In the genomic region with DNA sequence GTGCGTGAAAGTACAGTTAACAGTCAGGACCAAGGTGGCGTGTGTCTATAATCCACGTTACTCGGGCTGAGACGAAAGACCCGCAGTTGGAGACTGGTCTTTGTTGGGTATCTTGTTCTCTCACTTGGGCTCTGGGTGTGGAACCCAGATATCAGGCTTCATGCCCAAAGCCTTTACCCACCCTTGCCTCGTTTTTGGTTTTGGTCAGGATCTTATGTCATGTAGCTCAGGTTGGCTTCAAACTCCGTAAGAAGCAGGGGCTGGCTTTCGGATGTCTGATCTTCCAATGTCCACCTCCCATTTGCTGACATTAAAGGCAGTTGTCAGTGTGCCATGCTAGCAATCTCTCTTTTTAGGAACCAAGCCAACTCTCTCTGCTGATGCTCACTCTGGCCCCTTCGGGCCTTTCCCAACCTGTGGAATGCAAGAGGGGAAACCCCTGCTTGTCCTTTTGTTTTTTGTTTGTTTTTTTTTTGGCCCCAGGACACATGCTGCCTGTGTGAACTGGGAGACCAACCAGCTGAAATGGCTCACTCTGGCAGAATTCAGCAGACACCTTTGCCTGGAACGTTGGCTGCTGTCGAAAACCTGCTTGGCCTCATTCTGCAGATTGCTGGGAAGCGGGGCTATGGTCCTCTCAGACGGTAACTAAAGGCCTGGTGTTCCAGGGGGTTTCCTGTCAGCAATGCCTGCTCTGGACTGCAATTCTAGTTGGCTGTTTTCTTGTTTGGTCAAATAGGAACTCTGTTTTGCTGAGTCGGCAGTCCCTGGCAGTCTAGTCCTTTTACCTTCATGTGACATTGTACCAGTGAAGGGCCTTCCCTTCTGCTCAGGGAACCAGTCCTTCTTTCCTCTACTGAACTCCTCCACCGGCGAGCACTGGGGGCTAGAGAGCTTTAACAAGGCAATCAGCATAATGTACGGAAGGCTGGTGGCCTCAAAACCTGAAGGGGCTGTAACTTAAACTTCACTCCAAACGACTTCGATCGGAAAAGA, we compare ENCODE assay signal across 7 mouse cellular contexts. TPM values are rescaled to one million over a fixed set of nuclear protein-coding genes. Genes with fewer than 3 reads are reported as not detected.
DNase-seq lines count a peak whose midpoint lies in the region; ATAC-seq and TF ChIP-seq lines count a peak whose summit lies in the region.

No protein-coding gene starts in this region.

- peaks cover 3% of the 10 kb centered on the region for H3K4me1 ChIP-seq in testis, adult 2 months (ENCODE audit: control insufficient read depth, insufficient read depth, low read length)
- H3K4me1 ChIP-seq in forebrain, embryonic 10.5 days: peaks cover 50% of the 10 kb centered on the region
- H3K4me1 ChIP-seq in kidney, postnatal 0 days (replicated peaks; ENCODE audit: insufficient read depth, low read length): peaks cover 15% of the 10 kb centered on the region

- no peak for DNase-seq in testis, postnatal 14 days (ENCODE audit: low spot score)
- no peak for DNase-seq in forebrain, embryonic 10.5 days (ENCODE audit: extremely low spot score, low spot score)
- no peak for DNase-seq in kidney, postnatal 0 days (ENCODE audit: low spot score)
- no peak for DNase-seq in ovary, postnatal 36 days (ENCODE audit: low spot score)

- TF ChIP-seq CTCF in testis, adult 2 months (IDR thresholded peaks at IDR 0.05; ENCODE audit: control insufficient read depth, insufficient read depth, insufficient replicate concordance, low read depth, low read length): no peak
- TF ChIP-seq CTCF in kidney, postnatal 0 days (IDR thresholded peaks at IDR 0.05; ENCODE audit: low read depth): no peak

- no peak for TF ChIP-seq POLR2A in testis, adult 2 months (IDR thresholded peaks at IDR 0.05; ENCODE audit: control insufficient read depth, low read depth, low read length)

- 74% methylated on average over 21 of the region's 21 CpGs for WGBS in forebrain, embryonic 10.5 days
- 59% methylated on average over 21 of the region's 21 CpGs for WGBS in kidney, postnatal 0 days

- H3K27me3 ChIP-seq in testis, adult 2 months (ENCODE audit: control insufficient read depth, insufficient read depth, low read length): no peaks in the 10 kb centered on the region
- peaks cover 19% of the 10 kb centered on the region for H3K27me3 ChIP-seq in forebrain, embryonic 10.5 days (ENCODE audit: poor library complexity, severe bottlenecking)
- H3K27me3 ChIP-seq in kidney, postnatal 0 days (ENCODE audit: insufficient read depth, low read length): no peaks in the 10 kb centered on the region

- no peak overlapping the region; the same call in 1 of the 2 replicates for H3K4me2 ChIP-seq in kidney, postnatal 0 days (ENCODE audit: low read length)

- no peak overlapping the region for H3K4me3 ChIP-seq in testis, adult 2 months (ENCODE audit: control insufficient read depth, low read depth, low read length)
- no peak overlapping the region for H3K4me3 ChIP-seq in forebrain, embryonic 10.5 days
- no peak overlapping the region for H3K4me3 ChIP-seq in kidney, postnatal 0 days (replicated peaks; ENCODE audit: low read depth, low read length)

- H3K36me3 ChIP-seq in testis, adult 2 months (ENCODE audit: control insufficient read depth, insufficient read depth, low read length): no peaks in the 10 kb centered on the region
- no peaks in the 10 kb centered on the region for H3K36me3 ChIP-seq in forebrain, embryonic 10.5 days (replicated peaks)
- no peaks in the 10 kb centered on the region for H3K36me3 ChIP-seq in kidney, postnatal 0 days (ENCODE audit: insufficient read depth, low read length)

- peak overlapping the region; percentile 56 for H3K27ac ChIP-seq in testis, adult 2 months (ENCODE audit: control insufficient read depth, insufficient read depth, low read depth, low read length)
- peak overlapping the region; percentile 75 for H3K27ac ChIP-seq in forebrain, embryonic 10.5 days
- peak overlapping the region; percentile 63 for H3K27ac ChIP-seq in kidney, postnatal 0 days

- no peaks in the 10 kb centered on the region for H3K9me3 ChIP-seq in forebrain, embryonic 10.5 days
- H3K9me3 ChIP-seq in kidney, postnatal 0 days (replicated peaks; ENCODE audit: low read length): no peaks in the 10 kb centered on the region

- no peak overlapping the region for H3K9ac ChIP-seq in kidney, postnatal 0 days (ENCODE audit: low read depth, low read length)

- ATAC-seq in kidney, postnatal 0 days (replicated peaks; ENCODE audit: low FRiP score, low read depth): no peak
- ATAC-seq in erythroblast, adult 5-6 weeks (replicated peaks; ENCODE audit: low FRiP score, poor library complexity, severe bottlenecking): no peak
- ATAC-seq in frontal cortex, adult (ENCODE audit: low TSS enrichment): no peak

RNA-seq across cellular contexts. Expression of gene Tuba1a, which starts 23.6 kb away (rescaled TPM):
- 77.2 and 93.1 TPM in 2 replicates for polyA plus RNA-seq in testis, adult 2 months (2012; rRNA removed)
- polyA plus RNA-seq in forebrain, embryonic 10.5 days (2016; fragmentation: Nextera tagmentation; extraction: Ambion mirVana): 2,769 and 3,107 TPM in 2 replicates
- 460 and 537 TPM in 2 replicates for polyA plus RNA-seq in kidney, postnatal 0 days (2015; fragmentation: Nextera tagmentation; extraction: Ambion mirVana)
- 15.3 and 19.6 TPM in 2 replicates for total RNA-seq in erythroblast, adult 5-6 weeks (2015; ENCODE audit: low replicate concordance)
- total RNA-seq in erythroblast, adult 5-6 weeks (2017; ENCODE audit: low replicate concordance): 4.3 and 5.9 TPM in 2 replicates

RNA-seq across cellular contexts. Expression of gene Gm49450, which starts 23.7 kb away (rescaled TPM):
- 2.3 and 2.4 TPM in 2 replicates for polyA plus RNA-seq in testis, adult 2 months (2012; rRNA removed)
- polyA plus RNA-seq in forebrain, embryonic 10.5 days (2016; fragmentation: Nextera tagmentation; extraction: Ambion mirVana): not detected in 2 replicates
- not detected in 2 replicates for polyA plus RNA-seq in kidney, postnatal 0 days (2015; fragmentation: Nextera tagmentation; extraction: Ambion mirVana)
- not detected in 2 replicates for total RNA-seq in erythroblast, adult 5-6 weeks (2015; ENCODE audit: low replicate concordance)
- 4.7 TPM in 1 of 2 replicates, not detected in the other for total RNA-seq in erythroblast, adult 5-6 weeks (2017; ENCODE audit: low replicate concordance)

RNA-seq across cellular contexts. Expression of gene Tuba1b, which starts 42.7 kb away (rescaled TPM):
- polyA plus RNA-seq in testis, adult 2 months (2012; rRNA removed): 124 and 148 TPM in 2 replicates
- 2,760 and 2,766 TPM in 2 replicates for polyA plus RNA-seq in forebrain, embryonic 10.5 days (2016; fragmentation: Nextera tagmentation; extraction: Ambion mirVana)
- 903 and 1,010 TPM in 2 replicates for polyA plus RNA-seq in kidney, postnatal 0 days (2015; fragmentation: Nextera tagmentation; extraction: Ambion mirVana)
- total RNA-seq in erythroblast, adult 5-6 weeks (2015; ENCODE audit: low replicate concordance): 804 and 902 TPM in 2 replicates
- 180 and 247 TPM in 2 replicates for total RNA-seq in erythroblast, adult 5-6 weeks (2017; ENCODE audit: low replicate concordance)

RNA-seq across cellular contexts. Expression of gene Tuba1c, which starts 52.6 kb away (rescaled TPM):
- 223 and 227 TPM in 2 replicates for polyA plus RNA-seq in testis, adult 2 months (2012; rRNA removed)
- polyA plus RNA-seq in forebrain, embryonic 10.5 days (2016; fragmentation: Nextera tagmentation; extraction: Ambion mirVana): 160 and 171 TPM in 2 replicates
- polyA plus RNA-seq in kidney, postnatal 0 days (2015; fragmentation: Nextera tagmentation; extraction: Ambion mirVana): 170 and 178 TPM in 2 replicates
- 73.8 and 96.1 TPM in 2 replicates for total RNA-seq in erythroblast, adult 5-6 weeks (2015; ENCODE audit: low replicate concordance)
- total RNA-seq in erythroblast, adult 5-6 weeks (2017; ENCODE audit: low replicate concordance): 36.4 and 46.4 TPM in 2 replicates

RNA-seq across cellular contexts. Expression of gene Lmbr1l, which starts 59.0 kb away (rescaled TPM):
- polyA plus RNA-seq in testis, adult 2 months (2012; rRNA removed): 478 and 581 TPM in 2 replicates
- polyA plus RNA-seq in forebrain, embryonic 10.5 days (2016; fragmentation: Nextera tagmentation; extraction: Ambion mirVana): 23.9 and 25.3 TPM in 2 replicates
- polyA plus RNA-seq in kidney, postnatal 0 days (2015; fragmentation: Nextera tagmentation; extraction: Ambion mirVana): 11.6 and 13.0 TPM in 2 replicates
- 2.3 and 3.3 TPM in 2 replicates for total RNA-seq in erythroblast, adult 5-6 weeks (2015; ENCODE audit: low replicate concordance)
- total RNA-seq in erythroblast, adult 5-6 weeks (2017; ENCODE audit: low replicate concordance): 10.6 and 12.8 TPM in 2 replicates
